Comparison of ENCODE assay signal across 9 mouse cellular contexts in genomic region chr10:120246994-120247750, GRCm38 (mm10). TPM values are rescaled to one million over a fixed set of nuclear protein-coding genes. Genes with fewer than 3 reads are reported as not detected.
DNase-seq lines count a peak whose midpoint lies in the region; ATAC-seq and TF ChIP-seq lines count a peak whose summit lies in the region.
"Had no signal": no experiment of that assay in that cellular context is flagged by ENCODE, and none has a peak within 500 bp of the region (broad histone marks: within the 10 kb centered on the region; RNA-seq: fewer than 3 reads in every experiment).

No protein-coding gene starts in this region.

- H3K4me1 ChIP-seq in cerebellum, adult 2 months (ENCODE audit: control insufficient read depth, insufficient read depth, low read length), result no peaks in the 10 kb centered on the region
- H3K4me1 ChIP-seq in bone marrow macrophage, adult 2 months (ENCODE audit: control insufficient read depth, insufficient read depth, low read length), result peaks cover 6% of the 10 kb centered on the region
- no peaks in the 10 kb centered on the region for H3K4me1 ChIP-seq in lung, adult 2 months (ENCODE audit: control insufficient read depth, insufficient read depth, low read length)

- no peaks in the 10 kb centered on the region; the same call in 1 of the 2 replicates for H3K27me3 ChIP-seq in cerebellum, adult 2 months (ENCODE audit: control insufficient read depth, insufficient read depth, low read length)

- H3K4me3 ChIP-seq in cerebellum, adult 2 months (replicated peaks; ENCODE audit: insufficient read depth, low read depth, low read length), result no peak overlapping the region
- H3K4me3 ChIP-seq in bone marrow macrophage, adult 2 months (ENCODE audit: insufficient read depth, low read length), result peak overlapping the region; percentile 2; the same call in 1 of the 2 replicates
- no peak overlapping the region for H3K4me3 ChIP-seq in lung, adult 2 months (replicated peaks; ENCODE audit: extremely low read depth, low read depth, low read length)

- DNase-seq in cerebellum, adult 2 months, result no peak
- no peak for DNase-seq in cerebellum, adult 9-10 months
- DNase-seq in A20 (ENCODE audit: low read depth, low spot score), result peak; percentile 85
- DNase-seq in kidney, postnatal 14 days, result peak; percentile 64
- peak; percentile 19 for DNase-seq in lung, adult 2 months
- peak; percentile 37 to 54 for DNase-seq in right cerebral cortex, postnatal 10 days (ENCODE audit: low spot score in 2 of 2)

- no peak for TF ChIP-seq POLR2A in cerebellum, adult 2 months (IDR thresholded peaks at IDR 0.05; ENCODE audit: borderline replicate concordance, insufficient read depth, low read length)
- TF ChIP-seq POLR2A in bone marrow macrophage, adult 2 months (IDR thresholded peaks at IDR 0.05; ENCODE audit: borderline replicate concordance, low read depth, low read length), result no peak
- no peak for TF ChIP-seq POLR2A in lung, adult 2 months (IDR thresholded peaks at IDR 0.05; ENCODE audit: borderline replicate concordance, extremely low read depth, low read depth, low read length)

- TF ChIP-seq CTCF in cerebellum, adult 2 months (IDR thresholded peaks at IDR 0.05; ENCODE audit: borderline replicate concordance, insufficient read depth, low read depth, low read length), result peak; percentile 17; the same call in 1 of the 2 replicates
- TF ChIP-seq CTCF in bone marrow macrophage, adult 2 months (IDR thresholded peaks at IDR 0.05; ENCODE audit: low read depth, low read length), result no peak
- TF ChIP-seq CTCF in lung, adult 2 months (IDR thresholded peaks at IDR 0.05; ENCODE audit: insufficient read depth, low read length), result no peak

- WGBS in cerebellum, adult 2 months, result 52% methylated on average over 9 of the region's 9 CpGs
- WGBS in lung, adult 2 months, result 42% methylated on average over 9 of the region's 9 CpGs

- peak; percentile 99 for ATAC-seq in granulocyte monocyte progenitor cell, adult 5-6 weeks (replicated peaks; ENCODE audit: poor library complexity, severe bottlenecking)

- H3K27ac ChIP-seq in cerebellum, adult 2 months (ENCODE audit: insufficient read depth, low read length), result no peak overlapping the region
- no peak overlapping the region for H3K27ac ChIP-seq in bone marrow macrophage, adult 2 months (ENCODE audit: insufficient read depth, low read depth, low read length)
- H3K27ac ChIP-seq: macrophage had no signal

RNA-seq across cellular contexts. Expression of gene Llph, which starts 20.3 kb away (rescaled TPM):
- 30.1 and 35.8 TPM in 2 replicates for polyA plus RNA-seq in cerebellum, adult 2 months (2012; rRNA removed)
- 54.7 and 62.4 TPM in 2 replicates for polyA plus RNA-seq in bone marrow macrophage, adult 2 months (2012; ENCODE audit: insufficient read depth, insufficient read length, missing spikeins)
- total RNA-seq in granulocyte monocyte progenitor cell, adult 5-6 weeks (2014; fragmentation: Nextera tagmentation), result 73.4 and 83.8 TPM in 2 replicates
- total RNA-seq in granulocyte monocyte progenitor cell, adult 5-6 weeks (2017), result 80.4 and 84.9 TPM in 2 replicates
- 3.7 and 6.5 TPM in 2 replicates for polyA plus RNA-seq in lung, adult 2 months (2012; rRNA removed)

RNA-seq across cellular contexts. Expression of gene Irak3, which starts 45.2 kb away (rescaled TPM):
- 0.62 and 0.76 TPM in 2 replicates for polyA plus RNA-seq in cerebellum, adult 2 months (2012; rRNA removed)
- polyA plus RNA-seq in bone marrow macrophage, adult 2 months (2012; ENCODE audit: insufficient read depth, insufficient read length, missing spikeins), result 75.9 and 80.3 TPM in 2 replicates
- 37.4 and 45.1 TPM in 2 replicates for total RNA-seq in granulocyte monocyte progenitor cell, adult 5-6 weeks (2014; fragmentation: Nextera tagmentation)
- total RNA-seq in granulocyte monocyte progenitor cell, adult 5-6 weeks (2017), result 21.7 and 24.0 TPM in 2 replicates
- polyA plus RNA-seq in lung, adult 2 months (2012; rRNA removed), result 3.7 and 4.3 TPM in 2 replicates

RNA-seq across cellular contexts. Expression of gene Tmbim4, which starts 45.8 kb away (rescaled TPM):
- 122 and 127 TPM in 2 replicates for polyA plus RNA-seq in cerebellum, adult 2 months (2012; rRNA removed)
- 157 and 180 TPM in 2 replicates for polyA plus RNA-seq in bone marrow macrophage, adult 2 months (2012; ENCODE audit: insufficient read depth, insufficient read length, missing spikeins)
- total RNA-seq in granulocyte monocyte progenitor cell, adult 5-6 weeks (2014; fragmentation: Nextera tagmentation), result 87.9 and 100 TPM in 2 replicates
- 100 and 140 TPM in 2 replicates for total RNA-seq in granulocyte monocyte progenitor cell, adult 5-6 weeks (2017)
- polyA plus RNA-seq in lung, adult 2 months (2012; rRNA removed), result 173 and 232 TPM in 2 replicates

Comparison
In these comparisons a context has a peak if more than half of its experiments do, and no peak if none do; other contexts are left out.
1. DNase-seq: peak in A20 (single experiment), kidney, postnatal 14 days (single experiment), lung, adult 2 months (single experiment) and right cerebral cortex, postnatal 10 days (2 of 2); none in cerebellum, adult 2 months (0 of 2) and cerebellum, adult 9-10 months (single experiment).
2. RNA of gene Irak3, which starts 45.2 kb away (polyA plus RNA-seq): 75.9 to 80.3 TPM in bone marrow macrophage, adult 2 months; 3.7 to 4.3 TPM in lung, adult 2 months and 0.62 to 0.76 TPM in cerebellum, adult 2 months; every median in the first group is over 10 times any median in the second.